Mouse (Mus musculus) spleen, adult 2 months (tissue): ENCODE results near the gene Tsfm.

ENCODE experiments used
- CTCF ChIP-seq: fragments of 200-500 bp; IDR thresholded peaks from 2 replicates; pipeline ENCODE4 v1.5.1; 2011; ENCODE audit warnings: mild to moderate bottlenecking, inconsistent platforms; ENCODE audit not compliant: insufficient read depth, insufficient read length, insufficient replicate concordance; ENCODE audit errors: extremely low read depth
- POLR2A ChIP-seq: fragments of 200-500 bp; IDR thresholded peaks from 2 replicates; pipeline ENCODE4 v1.6.1; 2011; ENCODE audit warnings: low read depth, low read length, inconsistent platforms

GRCm38 (mm10) chr10:127002056-127002455, 28.6 kb downstream of the Tsfm start:
- no peak for TF ChIP-seq CTCF
- TF ChIP-seq POLR2A = no peak
